Mouse (Mus musculus) stomach, embryonic 14.5 days (tissue): Measurements from ENCODE around the gene Prkrip1. TPM values are rescaled to one million over a fixed set of nuclear protein-coding genes. Genes with fewer than 3 reads are reported as not detected.

Experiments
- ATAC-seq: fragments of 200-750 bp; cut with Nextera tagmentation; 2 replicates; pipeline ENCODE4 v1.8.0; 2017; ENCODE audit warnings: low read depth, moderate TSS enrichment; ENCODE audit not compliant: insufficient number of reproducible peaks, insufficient read depth, low FRiP score
- H3K27ac ChIP-seq: fragments of 300-500 bp; sonication (generic); 2 replicates; pipeline ENCODE4 v1.5.1; 2014; ENCODE audit warnings: mild to moderate bottlenecking, low read length, moderate library complexity, mixed read lengths
- H3K27me3 ChIP-seq: fragments of 300-500 bp; sonication (generic); 2 replicates; pipeline ENCODE4 v1.6.1; 2014; ENCODE audit warnings: low read length, control low read depth, mixed read lengths; ENCODE audit not compliant: control insufficient read depth, insufficient read depth
- H3K36me3 ChIP-seq: fragments of 300-500 bp; sonication (generic); 2 replicates; pipeline ENCODE4 v1.6.1; 2014; ENCODE audit warnings: mild to moderate bottlenecking, control low read depth, low read length, moderate library complexity, mixed read lengths; ENCODE audit not compliant: control insufficient read depth, insufficient read depth
- H3K4me1 ChIP-seq: fragments of 300-500 bp; sonication (generic); 2 replicates; pipeline ENCODE4 v1.6.1; 2014; ENCODE audit warnings: low read length, control low read depth, mixed read lengths; ENCODE audit not compliant: control insufficient read depth, insufficient read depth
- H3K4me2 ChIP-seq: fragments of 300-500 bp; sonication (generic); replicated peaks from 2 replicates; pipeline ENCODE4 v1.6.1; 2014; ENCODE audit warnings: low read depth, low read length, control low read depth
- H3K4me3 ChIP-seq: fragments of 300-500 bp; sonication (generic); 2 replicates; pipeline ENCODE4 v1.5.1; 2014; ENCODE audit warnings: low read depth, low read length, control low read depth
- H3K9ac ChIP-seq: fragments of 300-500 bp; sonication (generic); replicated peaks from 2 replicates; pipeline ENCODE4 v1.6.1; 2014; ENCODE audit warnings: low read depth, mild to moderate bottlenecking, control low read depth, low read length, moderate library complexity, mixed read lengths
- H3K9me3 ChIP-seq: fragments of 300-500 bp; sonication (generic); 2 replicates; pipeline ENCODE4 v1.6.1; 2016; ENCODE audit warnings: low read depth, low read length, control low read depth; ENCODE audit not compliant: control insufficient read depth
- WGBS: fragments of 180-500 bp; shearing (Covaris S2); extraction: QIAGEN DNeasy Blood & Tissue Kit; methylation state at CpG from one replicate; pipeline ENCODE4 v1.1.7; 2014; 5-methylcytosine and 5-hydroxymethylcytosine counted together
- polyA plus RNA-seq: library from polyadenylated mRNA; unstranded; fragments of >200 nt; fragmentation: Nextera tagmentation; extraction: Ambion mirVana; gene quantifications from 2 replicates; pipeline ENCODE4 v1.2.1, GENCODE M21; 2014

Gene Prkrip1
- 49.5 and 50.9 TPM in 2 replicates for polyA plus RNA-seq

- H3K9me3 ChIP-seq = no peaks in the 10 kb centered on the region
- H3K36me3 ChIP-seq = peaks cover 33% of the 10 kb centered on the region
- H3K9ac ChIP-seq = peak within 1 kb of the TSS; percentile 90
- H3K4me3 ChIP-seq = peak within 1 kb of the TSS; percentile 96
- peak within 1 kb of the TSS; percentile 79 for H3K27ac ChIP-seq
- no peaks in the 10 kb centered on the region for H3K27me3 ChIP-seq
- peak; percentile 92 for ATAC-seq
- peaks cover 8% of the 10 kb centered on the region; the same call in 1 of the 2 replicates for H3K4me1 ChIP-seq
- under 1% methylated on average over 62 of the region's 62 CpGs for WGBS
- H3K4me2 ChIP-seq = peak within 1 kb of the TSS; percentile 90
Observed at GRCm38 (mm10) chr5:136198474-136199391, at the start of gene Prkrip1. Prkrip1 (minus strand) TSS chr5:136198963.

GRCm38 (mm10) chr5:136248441-136248840 lies 49.7 kb upstream of the Prkrip1 start:
- Histone ChIP-seq H3K4me1 (peaks cover 5% of the 10 kb centered on the region; the same call in 1 of the 2 replicates), H3K4me2 (no peak overlapping the region), H3K36me3 (no peaks in the 10 kb centered on the region), H3K27ac (no peak overlapping the region), H3K4me3 (no peak overlapping the region), H3K27me3 (no peaks in the 10 kb centered on the region), H3K9me3 (no peaks in the 10 kb centered on the region), H3K9ac (no peak overlapping the region)
- no peak for ATAC-seq
- 65% methylated on average over 6 of the region's 6 CpGs for WGBS

GRCm38 (mm10) chr5:136246452-136246838 lies 47.7 kb upstream of the Prkrip1 start, which contains the start of gene Sh2b2:
Sh2b2 (minus strand) TSS chr5:136246556.
- Histone ChIP-seq H3K4me1 (peaks cover 6% of the 10 kb centered on the region; the same call in 1 of the 2 replicates), H3K4me2 (peak within 1 kb of the TSS; percentile 95), H3K4me3 (peak within 1 kb of the TSS; percentile 67), H3K36me3 (no peaks in the 10 kb centered on the region), H3K9ac (no peak within 1 kb of the TSS), H3K9me3 (no peaks in the 10 kb centered on the region), H3K27me3 (no peaks in the 10 kb centered on the region), H3K27ac (no peak within 1 kb of the TSS; the same call in 1 of the 2 replicates)
- no peak for ATAC-seq
- 88% methylated on average over 2 of the region's 2 CpGs for WGBS

- 19% methylated on average over 15 of the region's 15 CpGs for WGBS
- no peak overlapping the region; the same call in 1 of the 2 replicates for H3K27ac ChIP-seq
- no peaks in the 10 kb centered on the region for H3K27me3 ChIP-seq
- H3K9ac ChIP-seq = no peak overlapping the region
- peak overlapping the region; percentile 67 for H3K4me3 ChIP-seq
- H3K9me3 ChIP-seq = no peaks in the 10 kb centered on the region
- H3K4me1 ChIP-seq = peaks cover 6% of the 10 kb centered on the region; the same call in 1 of the 2 replicates
- ATAC-seq = no peak
- H3K36me3 ChIP-seq = no peaks in the 10 kb centered on the region
- H3K4me2 ChIP-seq = peak overlapping the region; percentile 95
Observed at GRCm38 (mm10) chr5:136245541-136246451, 47.0 kb upstream of the Prkrip1 start.

GRCm38 (mm10) chr5:136244762-136245540 lies 46.2 kb upstream of the Prkrip1 start:
- under 1% methylated on average over 54 of the region's 57 CpGs for WGBS
- ATAC-seq = peak; percentile 84

GRCm38 (mm10) chr5:136243851-136244761 lies 45.3 kb upstream of the Prkrip1 start:
- ATAC-seq = peak; percentile 39; the same call in 1 of the 2 replicates
- Histone ChIP-seq H3K4me3 (peak overlapping the region; percentile 67), H3K9me3 (no peaks in the 10 kb centered on the region), H3K27ac (no peak overlapping the region; the same call in 1 of the 2 replicates), H3K36me3 (no peaks in the 10 kb centered on the region), H3K4me2 (peak overlapping the region; percentile 95), H3K27me3 (no peaks in the 10 kb centered on the region), H3K9ac (peak overlapping the region; percentile 53), H3K4me1 (peaks cover 6% of the 10 kb centered on the region; the same call in 1 of the 2 replicates)
- WGBS = under 1% methylated on average over 64 of the region's 67 CpGs

More at GRCm38 (mm10) chr5:136244762-136245540, 46.2 kb upstream of the Prkrip1 start:
- Histone ChIP-seq H3K4me2 (peak overlapping the region; percentile 95), H3K4me1 (peaks cover 6% of the 10 kb centered on the region; the same call in 1 of the 2 replicates), H3K27me3 (no peaks in the 10 kb centered on the region), H3K27ac (peak overlapping the region; percentile 61; the same call in 1 of the 2 replicates), H3K9ac (peak overlapping the region; percentile 53), H3K36me3 (no peaks in the 10 kb centered on the region), H3K4me3 (peak overlapping the region; percentile 67), H3K9me3 (no peaks in the 10 kb centered on the region)

GRCm38 (mm10) chr5:136241161-136241560 lies 42.4 kb upstream of the Prkrip1 start:
- Histone ChIP-seq H3K36me3 (no peaks in the 10 kb centered on the region), H3K4me2 (no peak overlapping the region), H3K27ac (no peak overlapping the region), H3K9me3 (no peaks in the 10 kb centered on the region), H3K9ac (no peak overlapping the region), H3K27me3 (no peaks in the 10 kb centered on the region), H3K4me3 (no peak overlapping the region), H3K4me1 (peaks cover 9% of the 10 kb centered on the region; the same call in 1 of the 2 replicates)
- 82% methylated on average over 6 of the region's 6 CpGs for WGBS
- no peak for ATAC-seq
